Mouse (Mus musculus): ENCODE data around the gene Wdr90.
"Not testable (repeated sequence)": the region's sequence is repeated elsewhere in the genome, so short reads cannot be mapped to it uniquely, and the experiment has no call there.

Gene Wdr90

DNA sequence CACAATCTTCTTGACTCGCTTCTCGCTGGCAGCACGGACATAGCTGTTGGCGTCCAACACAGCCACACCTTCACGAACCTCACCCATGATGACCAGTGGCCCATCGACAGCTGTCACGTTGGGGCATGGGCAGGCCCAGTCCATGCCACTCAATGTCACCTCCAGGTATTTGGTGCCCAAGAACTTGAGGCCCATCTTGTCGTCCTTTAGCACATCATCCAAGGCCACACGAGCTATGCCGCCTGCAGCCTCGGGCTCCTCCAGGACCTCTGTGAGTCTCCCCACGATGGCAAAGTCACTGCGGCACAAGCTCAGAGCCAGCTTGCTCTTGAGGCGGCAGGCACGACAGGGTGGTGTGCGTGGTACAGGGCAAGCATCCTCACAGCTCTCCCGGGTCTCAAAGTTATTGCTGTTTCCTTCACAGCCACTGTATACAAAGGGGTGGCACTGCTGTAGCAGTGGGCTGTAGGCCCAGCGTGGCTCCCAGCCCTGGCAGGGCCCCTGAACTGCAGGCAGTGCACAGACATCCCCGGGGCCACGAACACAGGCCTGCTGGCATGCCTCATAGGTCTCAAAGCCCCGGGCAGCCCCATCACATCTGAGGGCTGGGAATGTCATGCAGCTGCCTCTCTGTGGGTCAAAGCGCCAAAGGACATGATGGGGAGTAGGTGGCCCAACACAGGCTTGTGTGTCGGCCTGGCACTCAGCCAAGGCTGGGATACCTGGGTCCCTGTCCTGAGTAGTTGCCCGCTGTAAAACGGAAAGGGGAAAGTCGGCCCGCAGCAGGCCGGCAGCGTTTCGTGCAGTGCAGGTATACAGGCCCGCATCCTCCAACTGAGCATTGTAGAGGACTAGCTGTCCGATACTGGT lies 16.7 kb upstream of the Wdr90 start:
- no peak for DNase-seq (ENCODE audit: low read depth)

DNA sequence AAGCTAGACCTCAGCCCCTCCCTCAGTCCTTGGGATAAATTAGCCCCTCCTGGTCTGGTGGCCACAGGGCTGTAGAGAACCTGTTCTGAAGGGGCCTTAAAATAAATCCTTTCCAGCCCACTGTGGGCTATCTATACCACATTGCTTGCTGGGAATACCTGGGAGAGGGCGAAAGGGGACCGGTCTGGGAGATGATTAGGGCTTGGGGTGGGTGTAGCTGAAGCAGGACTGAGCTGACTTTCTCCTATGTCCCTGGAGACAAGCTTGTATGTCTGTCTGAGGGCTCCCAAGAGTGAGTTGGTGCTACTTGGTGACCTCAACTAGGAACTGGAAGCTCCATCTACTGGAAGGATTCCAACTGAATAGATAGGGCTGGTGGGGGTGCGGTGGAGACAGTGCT lies 15.7 kb upstream of the Wdr90 start:
- DNase-seq (ENCODE audit: low read depth), result no peak

DNA sequence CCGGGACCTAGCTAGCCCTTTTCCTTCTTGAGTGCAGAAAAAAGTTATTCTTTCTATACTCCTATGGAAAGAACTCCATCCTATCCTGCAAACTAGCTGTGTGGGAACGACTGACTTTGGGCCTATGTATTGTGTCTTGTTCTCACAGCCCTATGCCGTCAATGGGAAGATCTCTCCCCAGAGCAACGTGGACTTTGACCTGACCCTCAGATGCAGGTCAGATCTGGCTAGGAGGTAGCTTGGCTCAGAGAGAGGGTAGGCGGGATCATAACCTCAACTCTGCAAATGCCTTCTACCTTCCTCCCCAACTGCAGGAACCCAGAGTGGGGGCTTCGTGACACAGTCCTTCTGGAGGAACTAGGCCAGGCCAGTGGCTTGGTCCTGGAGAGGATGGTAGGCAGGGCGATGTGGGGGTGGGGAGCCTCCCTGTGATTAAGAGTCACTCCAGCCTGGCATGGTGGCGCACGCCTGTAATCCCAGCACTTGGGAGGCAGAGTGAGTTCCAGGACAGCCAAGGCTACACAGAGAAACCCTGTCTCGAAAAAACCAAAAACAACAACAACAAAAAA lies 15.1 kb upstream of the Wdr90 start:
- DNase-seq (ENCODE audit: low read depth), result no peak

DNA sequence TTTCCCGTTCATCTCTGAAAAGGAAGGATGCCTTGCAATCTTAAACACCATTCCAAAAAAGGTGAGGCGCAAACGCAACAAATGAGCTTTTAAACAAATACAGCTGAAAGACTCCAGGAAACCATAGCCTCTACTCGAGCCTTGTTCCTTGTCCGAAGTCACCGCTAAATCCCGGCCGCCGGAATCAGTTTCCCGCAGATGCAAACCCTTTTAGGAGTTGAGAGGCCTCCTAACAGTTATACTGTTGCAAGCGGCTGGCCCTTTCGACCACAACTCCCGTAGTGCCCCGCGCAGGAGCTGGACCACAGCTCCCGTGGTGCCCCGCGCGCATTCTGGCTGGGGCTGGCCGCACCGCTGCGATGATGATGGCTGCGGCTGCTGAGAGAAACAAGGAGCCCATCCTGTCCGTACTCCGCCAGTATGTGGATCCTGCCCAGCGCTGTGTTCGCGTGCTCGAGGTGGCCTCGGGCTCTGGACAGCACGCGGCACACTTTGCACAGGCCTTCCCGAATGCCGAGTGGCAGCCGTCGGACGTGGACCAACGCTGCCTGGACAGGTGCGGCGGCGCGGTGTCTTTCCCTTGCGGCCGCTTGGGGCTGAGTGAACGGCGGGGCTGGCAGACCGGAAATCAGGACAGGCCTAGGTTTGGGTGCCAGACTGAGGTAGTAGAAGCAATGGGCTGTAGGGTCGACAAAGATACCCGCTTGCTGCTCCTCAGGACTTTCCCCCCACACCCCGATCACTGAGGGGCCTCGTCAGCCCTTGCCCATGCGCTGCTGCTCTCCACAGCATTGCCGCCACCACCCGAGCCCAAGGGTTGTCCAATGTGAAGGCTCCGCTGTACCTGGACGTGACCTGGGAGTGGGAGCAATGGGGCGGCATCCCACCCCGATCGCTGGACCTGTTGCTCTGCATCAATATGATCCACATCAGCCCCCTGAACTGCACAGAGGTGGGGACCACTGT lies 14.2 kb upstream of the Wdr90 start:
- DNase-seq (ENCODE audit: low read depth), result peak; percentile 94

DNA sequence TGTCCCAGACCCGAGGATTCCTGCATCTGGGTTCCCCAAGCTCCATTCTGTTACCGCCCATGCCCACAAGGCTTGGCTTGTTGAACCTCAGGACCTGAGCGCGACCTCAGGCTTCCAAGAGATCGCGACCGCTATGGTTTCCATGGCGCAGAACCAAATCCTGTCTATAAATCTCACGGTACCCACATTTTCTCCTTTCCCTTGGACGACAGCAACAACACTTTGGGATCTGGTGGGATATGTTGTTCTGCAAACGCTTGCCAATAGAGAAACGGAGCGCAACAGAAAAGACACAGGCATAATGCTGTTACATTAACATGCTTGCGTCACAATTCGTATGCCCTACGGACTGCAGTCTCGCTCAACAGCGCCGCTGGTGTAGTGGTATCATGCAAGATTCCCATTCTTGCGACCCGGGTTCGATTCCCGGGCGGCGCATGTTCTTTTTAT lies 13.4 kb upstream of the Wdr90 start, which contains the start of gene Mettl26:
Gene Mettl26, plus strand, starts transcription at position 354 of the 450 bp plus-strand sequence.
- DNase-seq (ENCODE audit: low read depth), result peak; percentile 98

DNA sequence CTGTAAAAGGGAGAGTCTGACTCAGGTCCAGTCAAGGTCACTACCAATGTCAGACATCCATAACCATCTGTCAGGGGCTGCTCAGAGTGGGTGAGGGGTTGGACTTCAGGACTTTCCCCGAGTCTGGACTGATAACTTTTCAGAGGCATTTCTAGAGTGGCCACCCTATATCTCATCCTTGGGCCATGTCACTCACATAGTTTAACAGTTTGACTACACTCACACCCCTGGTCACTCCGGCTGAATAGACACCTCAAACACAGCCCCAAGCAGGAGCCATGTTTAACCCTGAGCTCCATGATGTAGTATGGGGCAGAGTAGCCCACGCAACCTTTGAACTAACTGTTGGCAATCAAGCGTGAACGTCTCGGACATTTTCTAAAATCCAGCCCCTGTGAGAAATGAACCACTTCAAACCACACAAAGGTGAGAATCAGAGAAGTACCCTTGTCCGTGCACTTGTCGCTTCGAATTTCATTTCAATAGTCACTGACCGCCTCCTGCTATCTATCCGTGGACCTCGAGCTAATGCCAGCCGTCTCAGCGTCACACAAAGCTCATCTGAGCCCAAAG lies 12.9 kb upstream of the Wdr90 start:
- DNase-seq (ENCODE audit: low read depth), result no peak

DNA sequence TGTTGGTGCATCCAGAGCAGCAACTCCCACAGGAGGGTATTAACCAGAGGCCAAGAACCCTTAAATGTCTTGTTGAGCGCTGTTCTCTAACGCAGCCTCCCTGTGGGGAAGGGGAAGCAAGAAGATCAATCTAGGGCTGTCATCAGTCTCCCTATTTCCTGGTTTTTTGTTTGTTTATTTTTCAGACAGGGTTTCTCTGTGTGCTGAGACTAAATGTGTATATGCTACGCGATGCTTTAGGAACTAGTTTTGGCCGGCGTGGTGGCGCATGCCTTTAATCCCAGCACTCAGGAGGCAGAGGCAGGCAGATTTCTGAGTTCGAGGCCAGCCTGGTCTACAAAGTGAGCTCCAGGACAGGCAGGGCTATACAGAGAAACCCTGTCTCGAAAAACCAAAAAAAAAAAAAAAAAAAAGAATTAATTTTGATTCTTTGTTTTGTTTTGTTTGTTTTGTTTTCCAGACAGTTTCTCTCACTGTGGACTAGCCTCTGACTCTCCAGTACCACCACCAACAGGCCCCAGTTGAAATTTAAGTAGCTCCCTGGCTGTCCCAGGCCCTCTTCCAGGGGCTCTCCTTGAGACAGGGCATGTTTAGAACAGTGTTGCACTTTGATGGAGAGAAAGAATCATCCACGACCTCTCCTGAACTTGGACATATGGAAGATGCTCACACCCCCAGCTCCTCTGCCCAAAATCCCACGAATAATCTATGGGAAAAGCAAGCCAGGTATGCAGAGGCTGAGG lies 12.3 kb upstream of the Wdr90 start:
- DNase-seq (ENCODE audit: low read depth), result no peak

DNA sequence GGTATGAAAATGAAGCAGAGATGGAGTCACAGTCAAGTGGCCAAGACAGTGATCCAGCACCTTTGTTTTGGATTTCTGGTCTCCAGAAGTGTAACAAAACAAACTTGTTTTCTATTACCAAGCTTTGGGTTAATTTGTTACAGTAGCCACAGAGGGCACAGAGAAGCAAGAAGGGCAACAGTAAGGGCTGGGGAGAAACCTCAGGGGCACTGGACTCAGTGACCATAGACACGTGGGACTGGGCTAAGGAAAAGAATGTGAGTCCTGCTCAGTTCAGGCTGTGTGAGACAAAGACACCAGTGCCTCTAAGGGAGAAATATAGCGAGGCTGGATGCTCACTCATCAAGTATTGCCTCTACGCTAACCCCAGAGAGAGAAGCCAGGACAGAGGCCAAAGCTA lies 11.4 kb upstream of the Wdr90 start:
- DNase-seq (ENCODE audit: low read depth), result no peak

DNA sequence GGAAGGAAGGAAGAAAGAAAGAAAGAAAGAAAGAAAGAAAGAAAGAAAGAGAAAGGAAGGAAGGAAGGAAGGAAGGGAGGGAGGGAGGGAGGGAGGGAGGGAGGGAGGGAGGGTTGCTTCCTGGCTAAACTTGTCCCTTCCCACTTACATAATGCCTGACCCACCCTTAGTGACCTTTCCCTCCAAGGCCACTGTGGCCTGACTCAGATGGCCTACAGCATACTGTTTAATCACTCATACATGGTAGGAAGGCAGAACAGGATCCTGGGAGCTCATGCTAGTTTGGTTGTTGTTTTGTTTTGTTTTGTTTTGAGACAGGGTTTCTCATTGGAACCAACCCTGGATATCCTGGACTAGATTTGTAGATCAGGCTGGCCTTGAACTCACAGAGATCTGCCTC lies 10.3 kb upstream of the Wdr90 start:
- DNase-seq (ENCODE audit: low read depth), result not testable (repeated sequence)

DNA sequence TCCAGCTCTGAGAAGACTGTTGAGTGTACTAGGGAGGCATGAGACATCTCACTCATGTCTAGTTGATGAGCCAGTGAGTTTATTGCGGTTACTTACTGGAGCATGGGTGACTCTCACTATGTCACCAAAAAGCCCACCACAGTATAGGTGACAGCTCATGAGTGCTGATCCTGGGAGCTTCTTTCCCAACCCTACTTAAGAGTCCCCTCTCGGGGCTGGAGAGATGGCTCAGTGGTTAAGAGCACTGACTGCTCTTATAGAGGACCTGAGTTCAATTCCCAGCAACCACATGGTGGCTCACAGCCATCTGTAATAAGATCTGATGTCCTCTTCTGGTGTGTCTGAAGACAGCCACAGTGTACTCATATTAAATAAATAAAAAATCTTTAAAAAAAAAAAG lies 8.7 kb upstream of the Wdr90 start:
- DNase-seq (ENCODE audit: low read depth), result no peak

DNA sequence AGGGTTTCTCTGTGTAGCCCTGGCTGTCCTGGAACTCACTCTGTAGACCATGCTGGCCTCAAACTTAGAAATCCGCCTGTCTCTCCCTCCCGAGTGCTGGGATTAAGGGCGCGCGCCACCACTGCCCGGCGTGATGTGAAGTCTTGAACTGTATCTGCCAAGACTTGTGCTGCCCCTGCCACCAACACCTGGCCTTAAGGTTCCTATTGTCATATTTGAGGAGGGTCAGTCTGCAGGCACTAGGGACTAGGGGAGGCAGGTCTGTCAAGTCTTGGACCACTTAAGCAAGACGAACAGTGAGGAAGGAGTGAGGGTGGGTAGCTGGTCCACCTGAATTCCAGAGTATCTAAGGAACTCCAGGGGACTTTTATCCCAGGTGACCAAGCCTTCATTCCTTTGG lies 8.2 kb upstream of the Wdr90 start:
- no peak for DNase-seq (ENCODE audit: low read depth)

DNA sequence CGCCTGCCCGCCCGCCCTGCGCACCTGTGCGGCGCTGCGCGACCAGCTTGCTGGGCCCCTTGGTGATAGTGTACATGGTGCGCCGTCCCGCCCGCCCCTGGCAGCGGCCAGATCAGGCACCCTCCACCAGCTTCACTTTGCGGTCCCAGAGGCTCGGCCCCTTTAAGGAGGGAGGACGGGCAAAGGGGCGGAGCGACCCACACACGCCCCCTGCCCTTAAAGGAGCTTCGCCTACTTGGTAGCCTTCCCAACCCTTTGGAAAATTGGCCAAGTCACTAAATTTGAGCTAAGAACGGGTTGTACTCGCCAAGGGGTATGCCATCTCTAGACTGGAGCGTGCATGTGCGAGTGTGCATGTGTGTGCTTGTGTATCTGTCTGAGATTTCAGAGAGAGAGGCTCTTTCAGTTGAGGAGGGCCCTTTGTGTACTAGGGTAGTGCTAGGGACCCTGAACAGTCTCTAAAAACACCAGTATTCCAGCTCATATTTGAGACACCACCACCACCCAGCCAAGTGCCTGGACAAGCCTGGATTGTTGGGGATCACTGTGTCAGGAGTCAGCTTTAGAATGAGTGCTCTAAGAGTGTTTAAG lies 7.4 kb upstream of the Wdr90 start, which contains the start of gene Mcrip2:
Gene Mcrip2, minus strand, starts transcription at position 164 of the 591 bp plus-strand sequence.
- peak; percentile 90 for DNase-seq (ENCODE audit: low read depth)

DNA sequence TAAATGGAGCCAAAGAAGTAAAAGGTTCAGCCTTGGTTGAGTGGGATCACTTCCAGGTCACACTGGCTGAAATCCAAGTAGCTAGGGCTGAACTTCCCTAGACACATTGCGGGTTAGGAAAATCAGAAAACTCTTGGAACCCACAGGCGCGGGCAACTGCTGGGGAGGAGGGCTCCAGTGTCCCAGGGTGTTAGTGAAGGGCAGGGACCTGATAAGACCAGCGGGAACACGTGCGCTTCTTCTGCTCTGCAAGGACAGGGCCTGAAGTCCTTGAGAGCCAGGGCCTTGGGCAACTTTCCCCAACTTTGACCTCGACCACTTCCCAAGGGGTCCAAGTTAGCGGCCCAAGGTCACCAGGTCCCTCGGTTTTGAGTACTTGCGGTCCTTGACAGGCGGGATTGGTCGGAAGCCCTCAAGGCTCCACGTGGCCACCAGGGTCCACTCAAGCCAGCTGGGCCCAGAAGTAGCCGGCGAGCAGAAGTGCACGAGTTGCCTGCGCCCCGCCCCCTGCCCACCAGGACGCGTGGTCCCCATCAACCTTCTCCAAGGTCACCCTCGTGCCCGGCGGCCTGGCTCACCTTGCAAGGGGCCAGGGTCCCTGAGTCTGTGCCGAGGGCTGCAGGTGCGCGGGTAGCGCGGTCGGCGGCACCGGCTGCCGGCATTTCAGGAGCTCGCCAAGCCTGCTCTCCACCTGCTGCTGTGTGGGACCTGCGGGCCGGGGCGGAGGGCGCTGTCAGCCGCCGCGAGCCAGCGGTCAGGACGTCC lies 6.7 kb upstream of the Wdr90 start:
- DNase-seq (ENCODE audit: low read depth), result peak; percentile 57

DNA sequence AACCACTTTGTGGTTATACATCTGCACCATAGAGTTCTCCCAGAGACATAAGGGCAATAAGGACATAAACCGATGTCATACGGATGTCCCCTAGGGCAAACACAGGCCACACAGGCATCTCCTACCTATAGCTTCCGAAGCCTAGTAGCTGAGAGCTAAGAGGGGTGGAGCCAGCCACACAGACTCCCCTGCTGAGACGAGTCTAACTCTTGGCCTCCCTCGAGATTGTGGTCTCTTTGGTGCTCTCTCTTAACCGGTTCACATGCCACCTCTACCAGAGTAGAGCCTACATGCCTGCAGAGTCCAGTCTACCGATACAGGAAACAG lies 6.2 kb upstream of the Wdr90 start:
- no peak for DNase-seq (ENCODE audit: low read depth)

DNA sequence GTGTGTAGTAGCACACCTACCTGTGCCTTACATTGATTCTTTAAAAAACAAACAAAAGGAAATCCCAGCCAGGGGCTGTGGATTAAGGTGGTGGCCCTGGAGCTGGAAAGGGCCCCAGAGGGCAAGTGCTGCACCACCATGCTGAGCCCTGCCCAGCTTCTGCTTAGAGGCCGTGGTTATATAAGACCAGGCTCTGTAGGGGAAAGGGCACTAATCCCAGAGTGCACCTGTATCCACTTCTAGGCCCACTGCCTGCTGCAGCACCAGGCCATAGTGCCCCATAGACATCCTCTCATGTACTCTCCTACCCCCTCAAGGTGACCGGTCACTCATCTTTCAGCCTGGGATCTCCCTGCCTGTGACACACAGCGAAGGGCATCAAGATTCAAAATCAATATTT lies 4.9 kb upstream of the Wdr90 start:
- no peak for DNase-seq (ENCODE audit: low read depth)

DNA sequence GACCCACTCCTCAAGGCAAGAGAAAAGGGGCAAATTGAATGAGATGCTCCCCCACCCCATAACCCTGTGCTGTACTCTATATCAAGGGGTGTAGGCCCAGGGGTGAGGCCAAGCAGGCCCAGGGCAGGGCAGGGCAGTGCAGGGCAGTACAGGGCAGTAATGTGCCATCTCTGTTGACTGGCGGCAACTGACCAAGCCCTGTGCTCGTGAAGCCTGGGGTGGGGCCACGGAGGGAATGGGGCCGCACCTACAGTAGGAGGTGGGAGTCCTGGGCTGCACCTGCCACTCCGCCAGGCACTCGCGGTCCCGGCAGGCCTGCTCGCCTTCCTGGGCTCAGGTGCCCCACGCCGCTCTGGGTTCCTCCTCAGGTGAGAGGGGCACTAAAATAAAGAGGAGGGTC lies 4.0 kb upstream of the Wdr90 start:
- DNase-seq (ENCODE audit: low read depth), result no peak

DNA sequence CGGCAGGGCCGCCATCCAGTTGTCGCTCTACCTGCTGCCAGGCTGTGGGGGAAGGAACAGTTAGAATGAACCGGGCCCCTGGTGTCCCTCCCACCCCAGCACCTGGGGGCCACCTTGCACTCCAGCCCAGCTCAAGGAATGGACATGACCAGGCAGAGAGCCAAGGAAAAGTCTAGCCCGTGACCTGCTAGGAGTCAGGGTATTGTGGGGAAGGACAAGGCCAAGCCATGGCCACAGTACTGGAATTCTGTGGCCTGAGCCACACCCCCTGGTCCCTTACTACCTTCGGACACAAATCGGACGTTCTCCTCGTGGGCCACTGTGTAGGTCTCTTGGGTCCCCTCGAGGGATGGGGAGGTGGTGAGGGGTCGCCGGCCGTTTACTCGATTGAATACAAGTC lies 3.0 kb upstream of the Wdr90 start:
- DNase-seq (ENCODE audit: low read depth), result no peak

DNA sequence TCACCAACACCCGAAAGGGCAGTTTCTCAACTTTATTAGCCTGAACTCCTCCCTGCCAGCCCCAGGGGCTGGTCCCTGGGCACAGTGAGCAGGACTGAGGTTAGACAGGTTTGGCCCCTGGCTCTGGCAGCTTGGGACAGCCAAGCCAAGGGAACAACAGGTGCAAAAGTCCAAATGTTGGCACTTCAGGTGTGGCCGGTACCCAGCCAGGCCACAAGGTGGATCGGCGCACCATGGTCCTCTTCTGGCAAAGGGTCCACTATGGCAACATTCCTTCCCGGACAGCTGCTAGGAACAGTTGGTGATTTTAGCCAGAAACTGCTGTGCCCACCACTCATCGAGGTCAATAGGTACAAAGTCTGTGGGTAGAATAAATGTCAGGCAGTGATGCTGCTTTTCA lies 2.4 kb upstream of the Wdr90 start:
- DNase-seq (ENCODE audit: low read depth), result no peak

DNA sequence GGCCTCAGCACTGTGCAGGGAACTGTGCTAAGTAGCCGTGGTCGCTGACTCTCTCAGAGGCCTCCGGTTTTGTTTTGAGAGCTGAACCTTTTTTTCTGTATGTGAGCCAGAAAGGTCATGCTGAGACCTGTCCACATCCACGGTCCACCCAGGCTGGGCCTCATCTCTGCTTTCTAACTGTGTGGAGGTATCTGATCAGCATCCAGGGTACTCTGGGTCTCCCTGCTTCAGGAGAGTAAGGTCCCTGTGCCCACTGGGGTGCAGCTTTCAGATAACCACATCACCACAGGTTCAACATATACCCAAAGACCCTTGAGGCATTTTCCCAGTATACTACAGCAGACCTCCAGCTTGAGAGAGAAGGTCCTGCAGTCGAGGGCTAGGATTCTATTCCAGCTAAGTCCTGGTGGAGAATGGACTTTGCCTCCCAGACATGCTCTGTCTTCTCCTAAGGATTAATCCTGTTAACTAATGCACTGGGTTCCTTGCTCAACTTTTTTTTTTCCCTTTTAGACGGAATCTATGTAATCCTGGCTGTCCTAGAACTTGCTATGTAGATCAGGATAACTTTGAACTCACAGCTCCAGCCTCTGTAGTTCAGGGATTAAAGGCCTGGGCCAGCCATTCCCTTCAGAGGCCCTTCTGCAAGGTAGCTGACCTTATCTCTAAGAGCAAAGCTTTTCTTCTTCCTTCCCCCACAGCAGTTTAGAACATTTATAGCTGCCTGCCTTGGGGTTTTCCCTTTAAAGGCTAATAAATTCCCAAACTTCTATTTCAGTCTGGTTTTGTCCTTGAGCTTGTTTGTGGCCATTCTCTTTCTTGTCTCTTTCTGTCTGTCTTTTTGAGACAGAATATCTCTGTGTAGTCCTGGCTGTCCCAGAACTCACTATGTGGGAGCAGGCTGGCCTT lies 657 bp upstream of the Wdr90 start:
- DNase-seq (ENCODE audit: low read depth), result no peak

Measured in NIH3T3 (cell line).